Mouse (Mus musculus) intestine, postnatal 0 days (tissue): ENCODE data around the gene 2900011O08Rik. TPM values are rescaled to one million over a fixed set of nuclear protein-coding genes. Genes with fewer than 3 reads are reported as not detected.

Source experiments
- ATAC-seq: fragments of 200-750 bp; cut with Nextera tagmentation; 2 replicates; pipeline ENCODE4 v1.8.0; 2017; ENCODE audit warnings: mild to moderate bottlenecking, moderate TSS enrichment, moderate library complexity
- H3K27ac ChIP-seq: fragments of 300-500 bp; sonication (generic); 2 replicates; pipeline ENCODE4 v1.5.1; 2014; ENCODE audit warnings: mild to moderate bottlenecking, low read depth, low read length, moderate library complexity
- H3K27me3 ChIP-seq: fragments of 300-500 bp; sonication (generic); replicated peaks from 2 replicates; pipeline ENCODE4 v1.6.1; 2014; ENCODE audit warnings: low read length, mixed read lengths; ENCODE audit not compliant: control insufficient read depth, insufficient read depth
- H3K36me3 ChIP-seq: fragments of 300-500 bp; sonication (generic); 2 replicates; pipeline ENCODE4 v1.6.1; 2014; ENCODE audit warnings: mild to moderate bottlenecking, moderate library complexity; ENCODE audit not compliant: control insufficient read depth, insufficient read depth
- H3K4me1 ChIP-seq: fragments of 300-500 bp; sonication (generic); replicated peaks from 2 replicates; pipeline ENCODE4 v1.6.1; 2014; ENCODE audit warnings: antibody characterized with exemption, low read length, mixed read lengths; ENCODE audit not compliant: control insufficient read depth, insufficient read depth
- H3K4me2 ChIP-seq: fragments of 300-500 bp; sonication (generic); replicated peaks from 2 replicates; pipeline ENCODE4 v1.6.1; 2014; ENCODE audit warnings: low read depth, mild to moderate bottlenecking, moderate library complexity
- H3K4me3 ChIP-seq: fragments of 300-500 bp; sonication (generic); 2 replicates; pipeline ENCODE4 v1.5.1; 2014; ENCODE audit warnings: low read depth, low read length
- H3K9ac ChIP-seq: fragments of 300-500 bp; sonication (generic); 2 replicates; pipeline ENCODE4 v1.6.1; 2014; ENCODE audit warnings: mild to moderate bottlenecking, low read depth, low read length
- H3K9me3 ChIP-seq: fragments of 300-500 bp; sonication (generic); 2 replicates; pipeline ENCODE4 v1.6.1; 2016; ENCODE audit warnings: mixed run types; ENCODE audit not compliant: control insufficient read depth
- CTCF ChIP-seq: sonication (generic); IDR thresholded peaks from 2 replicates; pipeline ENCODE4 v1.5.1; 2016; ENCODE audit warnings: low read depth, mild to moderate bottlenecking, control low read depth, antibody characterized with exemption, moderate library complexity
- WGBS: fragments of 180-500 bp; shearing (Covaris S2); extraction: QIAGEN DNeasy Blood & Tissue Kit; methylation state at CpG from one replicate; pipeline ENCODE4 v1.1.7; 2014; 5-methylcytosine and 5-hydroxymethylcytosine counted together
- polyA plus RNA-seq: library from polyadenylated mRNA; unstranded; fragments of >200 nt; fragmentation: Nextera tagmentation; extraction: Ambion mirVana; gene quantifications from 2 replicates; pipeline ENCODE4 v1.2.1, GENCODE M21; 2015

Gene 2900011O08Rik
- polyA plus RNA-seq, 1 experiment from 2014 or later = 2.0 TPM

DNA sequence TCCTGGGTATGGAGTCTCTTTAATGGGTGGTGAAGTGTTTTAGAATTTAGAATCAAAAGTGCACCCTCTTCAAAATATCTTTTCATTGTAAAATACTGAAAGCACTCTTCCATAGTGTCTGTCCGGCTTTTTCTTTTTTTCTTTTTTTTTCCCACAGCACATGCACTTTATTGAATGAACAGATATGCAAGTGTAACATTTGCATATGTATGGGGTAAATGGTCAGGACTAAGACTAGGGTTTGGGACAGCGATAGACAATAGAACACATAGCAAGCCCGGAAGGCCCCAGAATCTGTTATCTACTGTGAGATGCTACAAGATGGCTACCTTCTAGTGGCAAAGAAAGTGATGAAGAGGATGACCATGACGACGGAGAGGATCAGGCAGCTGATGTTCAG is 3.2 kb upstream of the 2900011O08Rik start:
- 85% methylated on average over 5 of the region's 5 CpGs for WGBS
- Histone ChIP-seq H3K36me3 (no peaks in the 10 kb centered on the region), H3K9me3 (no peaks in the 10 kb centered on the region), H3K4me2 (no peak overlapping the region), H3K27ac (no peak overlapping the region), H3K4me1 (no peaks in the 10 kb centered on the region), H3K27me3 (no peaks in the 10 kb centered on the region), H3K4me3 (no peak overlapping the region), H3K9ac (no peak overlapping the region)
- ATAC-seq = no peak
- no peak for TF ChIP-seq CTCF

DNA sequence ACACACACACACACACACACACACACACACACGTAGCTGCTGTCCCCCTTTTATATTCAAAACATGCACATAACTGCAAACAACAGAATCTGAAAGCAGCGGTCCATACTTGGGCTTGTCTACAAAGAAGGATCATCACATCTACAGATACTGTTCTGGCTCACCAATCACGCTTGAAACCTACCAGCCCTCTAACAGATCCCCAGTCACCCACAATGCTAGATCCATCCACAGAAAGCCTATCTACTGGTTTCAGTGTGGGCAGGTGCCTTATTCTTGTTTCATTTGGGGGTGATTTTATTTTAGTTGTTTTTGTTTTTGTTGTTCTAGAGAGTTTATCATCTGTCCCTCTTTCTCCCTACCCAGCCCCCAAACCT is 219 bp upstream of the 2900011O08Rik start:
- ATAC-seq = no peak
- WGBS = 70% methylated on average over 3 of the region's 3 CpGs
- Histone ChIP-seq H3K36me3 (no peaks in the 10 kb centered on the region), H3K9me3 (no peaks in the 10 kb centered on the region), H3K9ac (no peak overlapping the region), H3K4me1 (no peaks in the 10 kb centered on the region), H3K4me2 (peak overlapping the region; percentile 72), H3K4me3 (peak overlapping the region; percentile 39), H3K27me3 (no peaks in the 10 kb centered on the region), H3K27ac (no peak overlapping the region)
- no peak for TF ChIP-seq CTCF

DNA sequence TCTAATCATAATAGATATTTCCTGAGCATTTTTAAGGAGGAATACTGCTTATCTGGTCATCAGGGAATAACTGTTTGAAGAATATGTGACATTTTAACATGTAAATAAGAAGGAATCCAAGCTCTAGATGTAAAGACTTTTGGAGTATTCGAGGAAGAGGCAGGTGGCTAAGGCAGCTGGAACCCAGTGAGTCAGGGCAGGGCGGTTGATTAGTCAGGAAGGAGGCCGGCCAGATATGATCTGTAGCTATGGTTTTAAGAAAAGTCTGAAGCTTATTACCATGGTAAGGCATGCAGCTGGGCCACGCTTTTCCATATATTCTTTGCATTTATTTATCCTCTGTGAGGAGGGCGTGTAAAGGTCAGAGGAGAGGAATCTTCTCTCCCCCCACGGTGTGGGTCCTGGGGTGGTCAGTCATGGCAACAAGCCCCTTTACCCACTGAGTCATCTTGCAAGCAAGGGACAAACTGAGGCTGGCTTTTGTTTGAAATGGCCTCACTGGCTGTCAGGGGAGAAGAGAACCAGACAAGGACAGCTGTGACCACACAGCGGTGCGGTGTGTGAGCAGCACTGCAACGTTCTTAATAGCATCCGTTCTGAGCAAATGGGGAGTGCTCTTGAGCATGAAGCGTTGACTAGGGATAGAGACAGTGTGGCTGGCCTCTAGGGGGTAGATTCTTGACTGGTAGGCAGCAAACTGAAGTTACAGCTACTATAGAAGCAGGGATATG is 6.3 kb downstream of the 2900011O08Rik start:
- Histone ChIP-seq H3K4me3 (no peak overlapping the region), H3K9ac (no peak overlapping the region), H3K36me3 (no peaks in the 10 kb centered on the region), H3K27ac (no peak overlapping the region), H3K27me3 (no peaks in the 10 kb centered on the region), H3K9me3 (no peaks in the 10 kb centered on the region), H3K4me2 (no peak overlapping the region), H3K4me1 (no peaks in the 10 kb centered on the region)
- no peak for ATAC-seq
- WGBS = 78% methylated on average over 11 of the region's 11 CpGs
- no peak for TF ChIP-seq CTCF

DNA sequence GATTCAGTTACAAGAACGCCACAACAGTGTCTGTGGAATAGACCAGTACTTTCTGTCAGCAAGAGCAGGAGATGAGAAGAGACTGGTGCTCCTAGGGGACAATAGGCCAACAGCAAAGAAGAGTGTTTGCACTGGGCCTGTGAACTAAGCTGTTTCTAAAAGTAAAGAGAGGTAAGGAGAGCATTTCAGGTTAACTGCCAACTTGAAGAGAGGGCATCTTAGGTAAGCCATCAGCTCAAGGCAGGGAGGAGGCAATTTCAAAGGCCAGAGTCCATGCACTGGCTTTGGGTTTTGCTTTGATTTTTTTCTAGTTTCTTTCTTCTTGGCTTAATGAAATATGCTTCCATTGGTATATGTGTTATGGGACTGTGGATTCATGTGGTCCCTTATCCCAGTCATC is 7.7 kb downstream of the 2900011O08Rik start:
- H3K9ac ChIP-seq = no peak overlapping the region
- 95% methylated on average over 1 of the region's 1 CpGs for WGBS
- H3K9me3 ChIP-seq = no peaks in the 10 kb centered on the region
- TF ChIP-seq CTCF = no peak
- no peak for ATAC-seq
- no peak overlapping the region for H3K27ac ChIP-seq
- H3K36me3 ChIP-seq = no peaks in the 10 kb centered on the region
- H3K4me3 ChIP-seq = no peak overlapping the region
- no peaks in the 10 kb centered on the region for H3K27me3 ChIP-seq
- H3K4me1 ChIP-seq = no peaks in the 10 kb centered on the region
- H3K4me2 ChIP-seq = no peak overlapping the region

DNA sequence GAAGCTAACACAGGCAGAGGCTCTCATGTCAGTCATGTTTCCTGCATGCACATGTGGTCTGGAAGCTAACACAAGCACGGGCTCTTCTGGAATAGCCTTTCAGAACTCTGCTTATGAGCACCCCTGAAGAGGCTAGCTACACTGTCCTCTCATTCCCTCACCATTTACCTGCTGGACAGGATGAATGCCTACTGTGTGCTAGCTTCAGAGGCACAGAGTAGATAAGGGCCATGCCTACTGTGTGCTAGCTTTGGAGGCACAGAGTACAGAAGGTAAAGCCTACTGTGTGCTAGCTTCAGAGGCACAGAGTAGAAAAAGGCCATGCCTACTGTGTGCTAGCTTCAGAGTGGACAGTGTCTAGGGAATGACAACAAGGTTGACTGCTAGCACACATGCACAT is 8.1 kb downstream of the 2900011O08Rik start:
- Histone ChIP-seq H3K4me2 (no peak overlapping the region), H3K9me3 (no peaks in the 10 kb centered on the region), H3K4me3 (no peak overlapping the region), H3K27me3 (no peaks in the 10 kb centered on the region), H3K9ac (no peak overlapping the region), H3K4me1 (no peaks in the 10 kb centered on the region), H3K36me3 (no peaks in the 10 kb centered on the region), H3K27ac (no peak overlapping the region)
- WGBS = 71% methylated on average over 1 of the region's 1 CpGs
- TF ChIP-seq CTCF = no peak
- no peak for ATAC-seq

DNA sequence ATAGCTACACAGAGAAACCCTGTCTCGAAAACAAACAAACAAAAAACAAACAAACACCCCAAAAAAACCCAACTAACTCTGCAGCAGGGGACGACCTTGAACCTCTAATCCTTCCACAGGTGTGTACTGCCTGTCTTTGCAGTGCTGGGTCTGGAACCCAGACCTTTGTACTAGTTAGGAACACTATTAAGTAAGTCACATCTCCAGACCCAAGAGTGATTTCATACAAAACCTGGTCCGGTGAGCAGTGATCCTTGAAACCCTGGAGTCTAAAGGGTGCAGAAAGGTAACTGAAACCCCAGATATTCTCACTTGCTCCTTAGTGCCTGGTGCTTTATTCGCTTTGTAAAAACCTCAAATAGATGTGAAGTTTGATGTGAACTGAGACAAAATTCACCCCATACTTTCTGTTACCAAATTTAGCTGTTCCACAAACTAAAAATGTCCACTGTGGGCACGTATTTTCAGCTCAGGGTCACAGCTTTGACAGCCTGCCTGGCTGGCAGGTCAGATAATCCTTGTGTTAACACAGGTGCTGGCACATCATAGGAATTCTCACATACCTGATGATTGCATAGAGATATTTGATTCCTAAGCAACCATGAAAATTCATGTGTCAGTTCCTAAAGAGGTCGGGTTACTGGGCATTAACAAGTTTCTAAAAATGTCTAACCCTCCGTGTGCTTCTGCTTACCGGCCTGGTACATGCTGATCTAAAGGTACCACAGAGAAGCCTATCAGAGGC is 17.2 kb downstream of the 2900011O08Rik start:
- Histone ChIP-seq H3K27ac (no peak overlapping the region), H3K4me3 (no peak overlapping the region), H3K4me2 (no peak overlapping the region), H3K4me1 (no peaks in the 10 kb centered on the region), H3K36me3 (no peaks in the 10 kb centered on the region), H3K9me3 (no peaks in the 10 kb centered on the region), H3K27me3 (no peaks in the 10 kb centered on the region), H3K9ac (no peak overlapping the region)
- 50% methylated on average over 8 of the region's 8 CpGs for WGBS
- TF ChIP-seq CTCF = no peak
- 0 out of 2 replicates have a peak, but pooled peaks have one; percentile 6 for ATAC-seq
